Mouse (Mus musculus) CH12.LX (cell line): ENCODE measurements around the gene Cdk5rap2. TPM values are rescaled to one million over a fixed set of nuclear protein-coding genes. Genes with fewer than 3 reads are reported as not detected.

Source experiments
- DNase-seq: peaks from one replicate; pipeline ENCODE4 v3.0.0-alpha.2; 2013; ENCODE audit errors: extremely low read depth
- H3K27ac ChIP-seq: 2 replicates; pipeline ENCODE4 v1.5.1; 2012; ENCODE audit warnings: low read depth, mild to moderate bottlenecking, control low read depth, moderate library complexity; ENCODE audit not compliant: insufficient read depth
- H3K27me3 ChIP-seq: replicated peaks from 2 replicates; pipeline ENCODE3; 2012; ENCODE audit warnings: inconsistent platforms
- H3K36me3 ChIP-seq, 2 experiments: replicated peaks in 1 of 2; 2 replicates each; pipeline versions ENCODE3 to v1.6.1; 2012; ENCODE audit warnings: inconsistent platforms in 1 of 2, low read length in 1 of 2, mild to moderate bottlenecking in 1 of 2, mixed read lengths in 1 of 2, moderate library complexity in 1 of 2; ENCODE audit not compliant: control insufficient read depth in 1 of 2, insufficient read depth in 1 of 2
- H3K4me1 ChIP-seq, 2 experiments: 2 replicates each; pipeline ENCODE4 v1.6.1; 2012; ENCODE audit warnings: inconsistent platforms in 1 of 2, moderate library complexity in 1 of 2; ENCODE audit not compliant: insufficient read depth in 2 of 2, control insufficient read depth in 1 of 2
- H3K4me2 ChIP-seq: 2 replicates; pipeline ENCODE4 v1.6.1; 2012; ENCODE audit warnings: low read depth, mild to moderate bottlenecking, control low read depth; ENCODE audit not compliant: poor library complexity, insufficient read depth, severe bottlenecking
- H3K4me3 ChIP-seq, 3 experiments: fragments of 150-350 bp in 1 of 3; sonication (generic) in 1 of 3; replicated peaks in 1 of 3; 2 replicates each; pipeline versions ENCODE3 to v1.5.1; 2011 to 2012; ENCODE audit warnings: low read depth in 2 of 3, low read length in 2 of 3, mild to moderate bottlenecking in 2 of 3, moderate library complexity in 2 of 3, control low read depth in 1 of 3, improper control_type of control experiment in 1 of 3, inconsistent platforms in 1 of 3, mixed read lengths in 1 of 3; ENCODE audit not compliant: poor library complexity in 1 of 3
- H3K79me2 ChIP-seq: replicated peaks from 2 replicates; pipeline ENCODE4 v1.6.1; 2012; ENCODE audit warnings: mild to moderate bottlenecking, moderate library complexity; ENCODE audit not compliant: control insufficient read depth, poor library complexity, insufficient read depth, severe bottlenecking; ENCODE audit errors: extremely low read depth
- H3K9ac ChIP-seq: 2 replicates; pipeline ENCODE4 v1.6.1; 2012; ENCODE audit warnings: low read depth, mild to moderate bottlenecking, control low read depth, moderate library complexity; ENCODE audit not compliant: insufficient read depth
- H3K9me3 ChIP-seq: replicated peaks from 2 replicates; pipeline ENCODE3; 2012; ENCODE audit warnings: low read length, inconsistent platforms, mixed read lengths
- CTCF ChIP-seq, 2 experiments: IDR thresholded peaks in 1 of 2; conservative IDR thresholded peaks in 1 of 2; 2 replicates each; pipeline ENCODE4 v1.5.1; 2011 to 2012; ENCODE audit warnings: low read depth in 2 of 2, low read length in 2 of 2, improper control_type of control experiment in 1 of 2, inconsistent platforms in 1 of 2, mild to moderate bottlenecking in 1 of 2, moderate library complexity in 1 of 2
- E2F4 ChIP-seq: IDR thresholded peaks from 2 replicates; pipeline ENCODE4 v1.6.1; 2011; ENCODE audit warnings: low read depth, low read length, improper control_type of control experiment; ENCODE audit not compliant: insufficient replicate concordance
- MAZ ChIP-seq: IDR thresholded peaks from 2 replicates; pipeline ENCODE4 v1.6.1; 2012; ENCODE audit warnings: low read depth, mild to moderate bottlenecking, inconsistent platforms, low read length, improper control_type of control experiment, moderate library complexity
- PAX5 ChIP-seq: IDR thresholded peaks from 2 replicates; pipeline ENCODE4 v1.6.1; 2012; ENCODE audit warnings: low read length, inconsistent platforms, mixed read lengths
- RAD21 ChIP-seq: IDR thresholded peaks from 2 replicates; pipeline ENCODE4 v1.6.1; 2011; ENCODE audit warnings: low read depth, mild to moderate bottlenecking, low read length, improper control_type of control experiment, moderate library complexity
- SMC3 ChIP-seq: IDR thresholded peaks from 2 replicates; pipeline ENCODE4 v1.6.1; 2011; ENCODE audit warnings: low read depth, low read length, improper control_type of control experiment
- TCF12 ChIP-seq: IDR thresholded peaks from 2 replicates; pipeline ENCODE4 v1.6.1; 2014; ENCODE audit warnings: low read depth, mild to moderate bottlenecking, inconsistent platforms, low read length, improper control_type of control experiment
- ZKSCAN1 ChIP-seq: IDR thresholded peaks from 2 replicates; pipeline ENCODE4 v1.6.1; 2012; ENCODE audit warnings: low read depth, inconsistent platforms, low read length, improper control_type of control experiment, borderline replicate concordance
- dilution Hi-C: fragments of 300-500 bp; cut with MboI; formaldehyde crosslinking; loops from 2 replicates; pipeline ENCODE4 v1.14.3; 2020; ENCODE audit warnings: low sequenced_read_pairs; ENCODE audit not compliant: extremely low pct_unique_long_range_greater_than_20kb, extremely low pct_ligation_motif_present
- in situ Hi-C: fragments of 300-500 bp; cut with MboI; formaldehyde crosslinking; loops from 3 replicates; pipeline ENCODE4 v1.14.3; 2019; ENCODE audit warnings: low sequenced_read_pairs, low pct_ligation_motif_present, low pct_unique_long_range_greater_than_20kb, mixed read lengths
- polyA plus RNA-seq: library from polyadenylated mRNA; unstranded; fragments of >175 nt; gene quantifications from 2 replicates; pipeline ENCODE4 v1.2.1, GENCODE M21; 2012; ENCODE audit warnings: low read depth; ENCODE audit not compliant: insufficient read length
- total RNA-seq, 2 experiments: library from RNA; depleted of rRNA; stranded (reverse); fragments of 300-350 nt in 1 of 2; fragments of >200 nt in 1 of 2; gene quantifications; 2 replicates each; pipeline ENCODE4 v1.2.3; 2012 to 2014

Cdk5rap2 gene
- total and polyA plus RNA-seq, 3 experiments, result 12.1 to 26.3 (median 15.9) TPM

DNA sequence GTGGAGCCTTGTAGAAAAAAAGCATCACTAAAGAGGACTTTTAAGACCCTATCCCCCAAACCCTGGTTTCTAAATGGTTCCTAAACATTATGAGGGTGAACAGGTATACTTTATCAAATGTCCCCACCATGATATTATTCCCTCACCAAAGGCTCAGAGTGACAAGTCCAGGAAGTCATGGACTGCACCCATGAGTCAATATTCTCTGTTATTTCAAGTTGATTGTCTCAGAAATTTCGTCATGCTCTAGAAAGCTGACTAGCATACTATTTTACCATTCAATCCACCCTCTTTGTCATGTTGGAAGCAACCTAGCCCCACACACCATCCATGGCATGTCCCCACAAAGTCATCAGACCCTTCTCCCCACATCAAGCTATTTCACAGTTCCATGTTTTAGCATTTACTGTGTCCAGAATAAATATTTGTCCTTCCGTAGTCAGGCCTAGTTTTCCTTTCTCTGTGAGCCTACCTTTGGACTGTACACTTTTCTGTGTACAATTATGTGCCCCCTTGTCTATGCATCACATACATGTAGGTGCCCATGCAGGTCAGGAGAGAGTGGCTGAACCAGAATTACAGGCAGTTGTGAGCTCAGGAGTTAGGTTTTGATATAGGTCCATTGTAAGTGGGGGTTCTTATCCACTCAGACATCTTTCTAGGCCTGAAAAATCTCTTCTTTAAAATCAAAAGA is 142.9 kb downstream of the Cdk5rap2 start:
- peaks cover 23 to 83% of the 10 kb centered on the region in 2 experiments for H3K36me3 ChIP-seq
- dilution Hi-C loops, result no loop called here

DNA sequence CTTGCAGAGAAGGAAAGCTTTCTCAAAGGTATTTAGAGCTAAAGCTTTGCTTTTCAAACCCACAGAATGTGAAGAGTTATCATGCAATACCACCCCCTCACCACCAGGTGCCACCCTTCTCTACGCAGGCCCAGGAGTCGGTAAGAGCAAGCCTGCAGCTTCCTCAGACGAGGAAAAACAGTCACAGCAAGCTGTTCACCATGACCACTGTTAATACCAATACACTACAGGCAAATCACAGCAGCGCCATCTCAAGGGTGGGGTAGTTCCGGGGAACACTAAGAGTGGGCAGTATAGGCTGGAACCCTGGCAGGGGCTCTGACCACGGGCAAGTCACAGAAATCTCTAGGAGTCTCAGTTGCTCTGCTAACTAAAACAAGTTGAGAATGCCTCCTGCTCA is 145.0 kb downstream of the Cdk5rap2 start:
- dilution Hi-C loops, result no loop called here
- Histone ChIP-seq H3K4me1 (peaks cover 0 to 11% of the 10 kb centered on the region in 2 experiments; a peak in 1 of 4 replicates), H3K79me2 (no peaks in the 10 kb centered on the region), H3K9me3 (no peaks in the 10 kb centered on the region), H3K27ac (no peak overlapping the region), H3K9ac (no peak overlapping the region), H3K4me3 (no peak overlapping the region), H3K4me2 (no peak overlapping the region), H3K36me3 (peaks cover 24 to 85% of the 10 kb centered on the region in 2 experiments), H3K27me3 (no peaks in the 10 kb centered on the region)
- in situ Hi-C loops, result no loop called here
- peak; percentile 45 for DNase-seq
- no peak for TF ChIP-seq E2F4
- peak; percentile 78 for TF ChIP-seq SMC3
- no peak for TF ChIP-seq PAX5
- peak; percentile 71 to 77 for TF ChIP-seq CTCF (conservative IDR thresholded peaks at IDR 0.05 in 1 of 2, IDR thresholded peaks at IDR 0.05 in 1 of 2; ENCODE audit: low read depth in 2 of 2, low read length in 2 of 2)
- TF ChIP-seq RAD21, result peak; percentile 57

More for the DNA sequence above, 142.9 kb downstream of the Cdk5rap2 start:
- Histone ChIP-seq H3K4me2 (no peak overlapping the region), H3K4me3 (no peak overlapping the region), H3K27me3 (no peaks in the 10 kb centered on the region), H3K9me3 (no peaks in the 10 kb centered on the region), H3K27ac (no peak overlapping the region)
- in situ Hi-C loops, result no loop called here
- no peak for TF ChIP-seq MAZ
- TF ChIP-seq, all 38 proteins: peak for 0
- Histone ChIP-seq H3K4me1 (peaks cover 0 to 11% of the 10 kb centered on the region in 2 experiments; a peak in 1 of 4 replicates), H3K9ac (no peak overlapping the region), H3K79me2 (no peaks in the 10 kb centered on the region)
- no peak for DNase-seq

- Histone ChIP-seq H3K27ac (no peak overlapping the region), H3K4me1 (peaks cover 0 to 11% of the 10 kb centered on the region in 2 experiments; a peak in 1 of 4 replicates), H3K9ac (no peak overlapping the region), H3K36me3 (peaks cover 28 to 91% of the 10 kb centered on the region in 2 experiments), H3K4me3 (no peak overlapping the region), H3K27me3 (no peaks in the 10 kb centered on the region), H3K4me2 (no peak overlapping the region), H3K79me2 (no peaks in the 10 kb centered on the region), H3K9me3 (no peaks in the 10 kb centered on the region)
- in situ Hi-C loops (loop anchor here (5.0 kb wide), 1 partner anchor 39 kb away; no protein-coding TSS in a partner anchor), dilution Hi-C loops (no loop called here)
- no peak for DNase-seq
- TF ChIP-seq TCF12 (no peak), MAZ (no peak), ZKSCAN1 (no peak)
Observed at GRCm38 (mm10) chr4:70262850-70263249, 147.4 kb downstream of the Cdk5rap2 start.
